Mouse (Mus musculus) myocyte (in vitro differentiated cells): Measurements from ENCODE around the gene Dnase1l3.

ENCODE experiments used
- CEBPB ChIP-seq: IDR thresholded peaks from 2 replicates; pipeline ENCODE4 v1.6.1; 2011; ENCODE audit warnings: mild to moderate bottlenecking, moderate library complexity; ENCODE audit not compliant: poor library complexity, insufficient read depth, severe bottlenecking
- E2F4 ChIP-seq: IDR thresholded peaks from one replicate; pipeline ENCODE4 v1.6.1; 2011; ENCODE audit warnings: mild to moderate bottlenecking, control low read depth, moderate library complexity; ENCODE audit not compliant: insufficient read depth
- MAX ChIP-seq: IDR thresholded peaks from one replicate; pipeline ENCODE4 v1.6.1; 2011; ENCODE audit warnings: low read depth, mild to moderate bottlenecking, control low read depth
- MYOG ChIP-seq, 3 experiments: IDR thresholded peaks; one replicate each; pipeline ENCODE4 v1.6.1; 2011; ENCODE audit warnings: control low read depth in 2 of 3, low read depth in 2 of 3, mild to moderate bottlenecking in 2 of 3; ENCODE audit not compliant: insufficient read length in 2 of 3, control insufficient read depth in 1 of 3, insufficient read depth in 1 of 3
- POLR2A ChIP-seq: IDR thresholded peaks from one replicate; pipeline ENCODE4 v1.6.1; 2011; ENCODE audit warnings: low read depth, mild to moderate bottlenecking, control low read depth, moderate library complexity; ENCODE audit not compliant: insufficient read length
- REST ChIP-seq: IDR thresholded peaks from one replicate; pipeline ENCODE4 v1.6.1; 2011; ENCODE audit warnings: mild to moderate bottlenecking, control low read depth, moderate library complexity; ENCODE audit not compliant: insufficient read depth, insufficient read length
- SRF ChIP-seq: IDR thresholded peaks from one replicate; pipeline ENCODE4 v1.6.1; 2011; ENCODE audit warnings: low read depth; ENCODE audit not compliant: control insufficient read depth, insufficient read length
- TCF12 ChIP-seq: IDR thresholded peaks from one replicate; pipeline ENCODE4 v1.6.1; 2011; ENCODE audit warnings: mild to moderate bottlenecking, control low read depth; ENCODE audit not compliant: poor library complexity, insufficient read depth, severe bottlenecking
- TCF3 ChIP-seq: IDR thresholded peaks from one replicate; pipeline ENCODE4 v1.6.1; 2011; ENCODE audit warnings: low read depth, control low read depth; ENCODE audit not compliant: insufficient read length
- USF1 ChIP-seq: IDR thresholded peaks from one replicate; pipeline ENCODE4 v1.6.1; 2011; ENCODE audit warnings: low read depth, mild to moderate bottlenecking, control low read depth, moderate library complexity

DNA sequence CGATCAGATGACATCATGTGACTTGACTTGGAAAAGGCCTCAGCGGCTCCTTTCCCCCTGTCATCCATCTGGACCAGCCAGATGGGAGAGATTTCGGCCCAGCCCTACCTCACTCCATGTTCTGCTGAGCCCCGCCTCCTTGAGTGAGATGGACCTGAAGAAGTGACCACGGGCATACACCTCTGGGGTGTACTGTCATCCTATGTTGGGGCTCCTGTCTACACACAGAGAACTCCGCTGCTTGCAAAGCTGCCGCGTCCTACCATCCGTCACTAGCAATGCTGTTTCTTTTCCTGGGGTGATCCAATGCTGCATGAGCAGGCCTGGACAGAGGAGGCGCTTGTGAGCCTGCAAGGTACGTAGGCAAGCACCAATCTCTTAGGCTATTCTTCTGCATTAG is 33.8 kb downstream of the Dnase1l3 start:
- TF ChIP-seq CEBPB (no peak), E2F4 (no peak), POLR2A (no peak), MYOG (IDR thresholded peaks at IDR 0.05; ENCODE audit: control insufficient read depth in 1 of 3, insufficient read depth in 1 of 3, insufficient read length in 2 of 3, low read depth in 2 of 3) (no peak), MAX (no peak), REST (no peak), TCF12 (no peak), USF1 (no peak), SRF (no peak), TCF3 (no peak)
